8 mouse cellular contexts compared by ENCODE assay signal in the genomic region with DNA sequence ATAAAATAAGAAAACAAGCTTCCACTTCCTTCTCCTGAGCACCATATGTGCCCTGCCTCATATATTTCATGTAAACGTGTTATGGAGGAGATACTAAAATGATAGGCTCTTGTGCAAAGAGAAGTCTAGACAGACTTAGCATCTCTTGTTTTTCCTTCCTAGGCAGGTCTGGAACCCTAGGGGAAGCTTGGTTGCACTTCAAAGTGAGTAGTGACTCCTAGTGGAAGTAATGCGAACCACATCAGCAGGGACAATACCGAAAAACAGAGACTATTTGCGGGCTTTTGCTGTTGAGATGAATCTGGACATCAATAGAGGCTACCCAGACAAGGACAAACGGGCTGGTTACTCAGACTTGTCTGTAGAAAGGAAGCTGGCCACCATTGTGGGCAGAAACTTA. TPM values are rescaled to one million over a fixed set of nuclear protein-coding genes. Genes with fewer than 3 reads are reported as not detected.
A peak's percentile ranks its signal among the peaks of the same experiment; 100 is the strongest.
DNase-seq lines count a peak whose midpoint lies in the region; ATAC-seq lines count a peak whose summit lies in the region.

No protein-coding gene starts in this region.

- peak; percentile 29 to 62 for DNase-seq in heart, adult 18-20 months
- no peak for DNase-seq in heart, postnatal 36 days
- DNase-seq in thymus, postnatal 0 days (ENCODE audit: low spot score): peak; percentile 43
- no peak for DNase-seq in thymus, postnatal 4 days
- DNase-seq in embryonic facial prominence, embryonic 14.5 days (ENCODE audit: low spot score): peak; percentile 67
- no peak for DNase-seq in right cerebral cortex, postnatal 4 days

- no peaks in the 10 kb centered on the region for H3K9me3 ChIP-seq in embryonic facial prominence, embryonic 14.5 days (ENCODE audit: control insufficient read depth, low read length)
- no peaks in the 10 kb centered on the region for H3K9me3 ChIP-seq in forebrain, embryonic 16.5 days (ENCODE audit: control insufficient read depth, low read length)

- H3K4me2 ChIP-seq in embryonic facial prominence, embryonic 14.5 days (ENCODE audit: low read depth, low read length): no peak overlapping the region
- no peak overlapping the region for H3K4me2 ChIP-seq in forebrain, embryonic 16.5 days (ENCODE audit: low read length)

- 9% methylated on average over 5 of the region's 5 CpGs for WGBS in embryonic facial prominence, embryonic 14.5 days
- WGBS in forebrain, embryonic 16.5 days: 11% methylated on average over 5 of the region's 5 CpGs

- H3K9ac ChIP-seq in embryonic facial prominence, embryonic 14.5 days (ENCODE audit: low read depth, low read length): no peak overlapping the region
- H3K9ac ChIP-seq in forebrain, embryonic 16.5 days (replicated peaks; ENCODE audit: low read depth, low read length): no peak overlapping the region

- H3K4me1 ChIP-seq in embryonic facial prominence, embryonic 14.5 days (ENCODE audit: control insufficient read depth, insufficient read depth, low read length): no peaks in the 10 kb centered on the region
- H3K4me1 ChIP-seq in forebrain, embryonic 16.5 days (replicated peaks; ENCODE audit: control insufficient read depth, insufficient read depth, low read length): 0 out of 2 replicates have a peak, but pooled peaks cover 2% of the 10 kb centered on the region

- ATAC-seq in embryonic facial prominence, embryonic 14.5 days (ENCODE audit: low read depth): no peak
- peak; percentile 82 for ATAC-seq in megakaryocyte-erythroid progenitor cell, adult 5-6 weeks (replicated peaks; ENCODE audit: low FRiP score, low TSS enrichment, poor library complexity, severe bottlenecking)
- ATAC-seq in forebrain, embryonic 16.5 days: no peak

- no peak overlapping the region for H3K4me3 ChIP-seq in embryonic facial prominence, embryonic 14.5 days (ENCODE audit: low read depth, low read length)
- no peak overlapping the region for H3K4me3 ChIP-seq in forebrain, embryonic 16.5 days (replicated peaks; ENCODE audit: low read length)

- intact Hi-C loops in heart, postnatal 36 days (cut with DNase I): loop anchor here (1.0 to 2.0 kb wide), 2 partner anchors 104 to 213 kb away; no protein-coding TSS in a partner anchor

- no peaks in the 10 kb centered on the region for H3K36me3 ChIP-seq in embryonic facial prominence, embryonic 14.5 days (ENCODE audit: control insufficient read depth, insufficient read depth, low read length)
- H3K36me3 ChIP-seq in forebrain, embryonic 16.5 days (ENCODE audit: control insufficient read depth, insufficient read depth): no peaks in the 10 kb centered on the region

- H3K27me3 ChIP-seq in embryonic facial prominence, embryonic 14.5 days (replicated peaks; ENCODE audit: control insufficient read depth, insufficient read depth, low read length): no peaks in the 10 kb centered on the region
- H3K27me3 ChIP-seq in forebrain, embryonic 16.5 days (replicated peaks; ENCODE audit: control insufficient read depth, insufficient read depth, low read length): no peaks in the 10 kb centered on the region

- no peak overlapping the region for H3K27ac ChIP-seq in embryonic facial prominence, embryonic 14.5 days (replicated peaks; ENCODE audit: low read depth, low read length)
- no peak overlapping the region for H3K27ac ChIP-seq in forebrain, embryonic 16.5 days (ENCODE audit: low read length)

RNA-seq across cellular contexts. Expression of a gene that starts 6.1 kb away (rescaled TPM):
- total RNA-seq in heart, adult 18-20 months (2021): 10 to 100 TPM; 13.1 to 13.6 TPM
- 10 to 100 TPM; 14.0 to 15.8 TPM for total RNA-seq in heart, postnatal 36 days (2021)
- polyA plus RNA-seq in thymus, postnatal 0 days (2015; fragmentation: Nextera tagmentation; extraction: Ambion mirVana): 27.9 and 29.0 TPM in 2 replicates
- 27.3 and 32.8 TPM in 2 replicates for polyA plus RNA-seq in embryonic facial prominence, embryonic 14.5 days (2014; fragmentation: Nextera tagmentation; extraction: Ambion mirVana)
- total RNA-seq in megakaryocyte-erythroid progenitor cell, adult 5-6 weeks (2014; fragmentation: Nextera tagmentation): 12.0 and 39.5 TPM in 2 replicates
- total RNA-seq in megakaryocyte-erythroid progenitor cell, adult 5-6 weeks (2017): 7.6 and 11.8 TPM in 2 replicates
- 50.3 and 50.5 TPM in 2 replicates for polyA plus RNA-seq in forebrain, embryonic 16.5 days (2015; fragmentation: Nextera tagmentation; extraction: Ambion mirVana)

RNA-seq across cellular contexts. Expression of a gene that starts 9.9 kb away (rescaled TPM):
- total RNA-seq in heart, adult 18-20 months (2021): 1 to 10 TPM; 5.8 to 6.2 TPM
- 1 to 10 TPM; 6.8 to 7.4 TPM for total RNA-seq in heart, postnatal 36 days (2021)
- polyA plus RNA-seq in thymus, postnatal 0 days (2015; fragmentation: Nextera tagmentation; extraction: Ambion mirVana): 2.1 and 2.6 TPM in 2 replicates
- 24.0 and 28.4 TPM in 2 replicates for polyA plus RNA-seq in embryonic facial prominence, embryonic 14.5 days (2014; fragmentation: Nextera tagmentation; extraction: Ambion mirVana)
- not detected in 2 replicates for total RNA-seq in megakaryocyte-erythroid progenitor cell, adult 5-6 weeks (2014; fragmentation: Nextera tagmentation)
- total RNA-seq in megakaryocyte-erythroid progenitor cell, adult 5-6 weeks (2017): not detected in 2 replicates
- 12.0 and 13.1 TPM in 2 replicates for polyA plus RNA-seq in forebrain, embryonic 16.5 days (2015; fragmentation: Nextera tagmentation; extraction: Ambion mirVana)

RNA-seq across cellular contexts. Expression of a gene that starts 18.0 kb away (rescaled TPM):
- total RNA-seq in heart, adult 18-20 months (2021): 1 to 10 TPM in 1 of 2 experiments, not detected in 1; 1.7 TPM
- total RNA-seq in heart, postnatal 36 days (2021): under 1 TPM in 1 of 2 experiments, not detected in 1; 0.72 TPM
- polyA plus RNA-seq in thymus, postnatal 0 days (2015; fragmentation: Nextera tagmentation; extraction: Ambion mirVana): 2.3 and 2.7 TPM in 2 replicates
- not detected in 2 replicates for polyA plus RNA-seq in embryonic facial prominence, embryonic 14.5 days (2014; fragmentation: Nextera tagmentation; extraction: Ambion mirVana)
- total RNA-seq in megakaryocyte-erythroid progenitor cell, adult 5-6 weeks (2014; fragmentation: Nextera tagmentation): 0.96 and 2.5 TPM in 2 replicates
- total RNA-seq in megakaryocyte-erythroid progenitor cell, adult 5-6 weeks (2017): not detected in 2 replicates
- not detected in 2 replicates for polyA plus RNA-seq in forebrain, embryonic 16.5 days (2015; fragmentation: Nextera tagmentation; extraction: Ambion mirVana)

RNA-seq across cellular contexts. Expression of a gene that starts 24.8 kb away (rescaled TPM):
- 100 to 1,000 TPM; 707 to 787 TPM for total RNA-seq in heart, adult 18-20 months (2021)
- 100 to 1,000 TPM; 703 to 715 TPM for total RNA-seq in heart, postnatal 36 days (2021)
- 335 and 367 TPM in 2 replicates for polyA plus RNA-seq in thymus, postnatal 0 days (2015; fragmentation: Nextera tagmentation; extraction: Ambion mirVana)
- 343 and 390 TPM in 2 replicates for polyA plus RNA-seq in embryonic facial prominence, embryonic 14.5 days (2014; fragmentation: Nextera tagmentation; extraction: Ambion mirVana)
- 159 and 176 TPM in 2 replicates for total RNA-seq in megakaryocyte-erythroid progenitor cell, adult 5-6 weeks (2014; fragmentation: Nextera tagmentation)
- total RNA-seq in megakaryocyte-erythroid progenitor cell, adult 5-6 weeks (2017): 65.9 and 71.6 TPM in 2 replicates
- 318 and 322 TPM in 2 replicates for polyA plus RNA-seq in forebrain, embryonic 16.5 days (2015; fragmentation: Nextera tagmentation; extraction: Ambion mirVana)

Comparison
In these comparisons a context has a peak if more than half of its experiments do, and no peak if none do; other contexts are left out.
1. DNase-seq: peak in heart, adult 18-20 months (2 of 2), thymus, postnatal 0 days (single experiment) and embryonic facial prominence, embryonic 14.5 days (single experiment); none in heart, postnatal 36 days (0 of 2), thymus, postnatal 4 days (single experiment) and right cerebral cortex, postnatal 4 days (single experiment).
2. RNA of a gene that starts 9.9 kb away (total RNA-seq): 6.8 to 7.4 TPM in heart, postnatal 36 days and 5.8 to 6.2 TPM in heart, adult 18-20 months; not detected in megakaryocyte-erythroid progenitor cell, adult 5-6 weeks; every median in the first group is over 4 times any median in the second.